In genomic region chr15:81798421-81798820, GRCm38 (mm10) we compare ENCODE assay signal across 21 mouse cellular contexts. TPM values are rescaled to one million over a fixed set of nuclear protein-coding genes. Genes with fewer than 3 reads are reported as not detected.
DNase-seq lines count a peak whose midpoint lies in the region; ATAC-seq and TF ChIP-seq lines count a peak whose summit lies in the region.
"Had no signal": no experiment of that assay in that cellular context is flagged by ENCODE, and none has a peak within 500 bp of the region (broad histone marks: within the 10 kb centered on the region; RNA-seq: fewer than 3 reads in every experiment).

No protein-coding gene starts in this region.

- ATAC-seq in liver, embryonic 11.5 days (replicated peaks; ENCODE audit: low FRiP score) = no peak
- ATAC-seq: CD4-positive, CD25-positive, alpha-beta regulatory T cell, adult 4 months; forebrain, embryonic 15.5 days; hindbrain, postnatal 0 days had no signal

- no peak for TF ChIP-seq CTCF in cerebellum, adult 2 months (IDR thresholded peaks at IDR 0.05; ENCODE audit: borderline replicate concordance, insufficient read depth, low read depth, low read length)
- TF ChIP-seq CTCF in gastrocnemius, adult 2 months (IDR thresholded peaks at IDR 0.05) = no peak
- TF ChIP-seq CTCF in kidney, adult 2 months (conservative IDR thresholded peaks at IDR 0.05; ENCODE audit: insufficient read depth, insufficient read length, low read depth, low read length) = no peak
- no peak for TF ChIP-seq CTCF in liver, adult 2 months (IDR thresholded peaks at IDR 0.05; ENCODE audit: low read depth, low read length)

- no peaks in the 10 kb centered on the region; the same call in 1 of the 2 replicates for H3K79me2 ChIP-seq in liver, adult 2 months (ENCODE audit: control insufficient read depth, insufficient read depth, low read length)

- no peaks in the 10 kb centered on the region for H3K36me3 ChIP-seq in kidney, adult 2 months (ENCODE audit: control insufficient read depth, insufficient read depth, low read length)
- H3K36me3 ChIP-seq in liver, adult 2 months (ENCODE audit: control insufficient read depth, insufficient read depth, low read length) = no peaks in the 10 kb centered on the region
- H3K36me3 ChIP-seq in liver, embryonic 11.5 days (ENCODE audit: control insufficient read depth, insufficient read depth, low read length) = peaks cover under 1% of the 10 kb centered on the region

- no peak overlapping the region for H3K4me2 ChIP-seq in liver, embryonic 11.5 days
- H3K4me2 ChIP-seq: embryonic facial prominence, embryonic 12.5 days; forebrain, embryonic 15.5 days; hindbrain, embryonic 13.5 days had no signal

- no peaks in the 10 kb centered on the region for H3K27me3 ChIP-seq in cerebellum, adult 2 months (ENCODE audit: control insufficient read depth, insufficient read depth, low read length)
- H3K27me3 ChIP-seq in kidney, adult 2 months (replicated peaks; ENCODE audit: control insufficient read depth, insufficient read depth, low read length) = no peaks in the 10 kb centered on the region
- no peaks in the 10 kb centered on the region for H3K27me3 ChIP-seq in liver, adult 2 months (ENCODE audit: control insufficient read depth, insufficient read depth, low read length)
- no peaks in the 10 kb centered on the region for H3K27me3 ChIP-seq in liver, embryonic 11.5 days (replicated peaks; ENCODE audit: control insufficient read depth, insufficient read depth, low read length)
- H3K27me3 ChIP-seq: embryonic facial prominence, embryonic 12.5 days; forebrain, embryonic 15.5 days; hindbrain, embryonic 13.5 days had no signal

- no peak overlapping the region for H3K9ac ChIP-seq in liver, adult 2 months (ENCODE audit: low read depth, low read length)
- H3K9ac ChIP-seq in liver, embryonic 11.5 days (ENCODE audit: low read depth, low read length) = no peak overlapping the region
- H3K9ac ChIP-seq: embryonic facial prominence, embryonic 12.5 days; forebrain, embryonic 15.5 days; hindbrain, embryonic 13.5 days had no signal

- H3K27ac ChIP-seq in cerebellum, adult 2 months (ENCODE audit: insufficient read depth, low read length) = 0 out of 2 replicates have a peak overlapping the region, but pooled peaks have one; percentile 26
- peak overlapping the region; percentile 75 for H3K27ac ChIP-seq in gastrocnemius, adult 2 months
- H3K27ac ChIP-seq in kidney, adult 2 months (ENCODE audit: insufficient read depth, low read depth, low read length) = peak overlapping the region; percentile 91
- no peak overlapping the region for H3K27ac ChIP-seq in liver, adult 2 months (replicated peaks; ENCODE audit: insufficient read depth, low read depth, low read length)
- H3K27ac ChIP-seq in liver, embryonic 11.5 days (ENCODE audit: low read depth, low read length) = no peak overlapping the region
- H3K27ac ChIP-seq: embryonic facial prominence, embryonic 12.5 days; forebrain, embryonic 15.5 days; heart, embryonic 10.5 days; hindbrain, embryonic 13.5 days; hindbrain, postnatal 0 days had no signal

- peaks cover 16% of the 10 kb centered on the region for H3K4me1 ChIP-seq in cerebellum, adult 2 months (ENCODE audit: control insufficient read depth, insufficient read depth, low read length)
- peaks cover 29% of the 10 kb centered on the region for H3K4me1 ChIP-seq in kidney, adult 2 months (ENCODE audit: control insufficient read depth, insufficient read depth, low read length)
- H3K4me1 ChIP-seq in liver, adult 2 months (ENCODE audit: control insufficient read depth, insufficient read depth, low read length) = peaks cover 14% of the 10 kb centered on the region
- peaks cover 21% of the 10 kb centered on the region for H3K4me1 ChIP-seq in liver, embryonic 11.5 days (replicated peaks; ENCODE audit: control insufficient read depth, insufficient read depth, low read length)

- 19% methylated on average over 4 of the region's 4 CpGs for WGBS in cerebellum, adult 2 months
- 53% methylated on average over 4 of the region's 4 CpGs for WGBS in kidney, adult 2 months
- 73% methylated on average over 4 of the region's 4 CpGs for WGBS in liver, adult 2 months
- 81% methylated on average over 4 of the region's 4 CpGs for WGBS in liver, embryonic 11.5 days

- H3K4me3 ChIP-seq in cerebellum, adult 2 months (replicated peaks; ENCODE audit: insufficient read depth, low read depth, low read length) = no peak overlapping the region
- H3K4me3 ChIP-seq in gastrocnemius, adult 2 months = no peak overlapping the region
- H3K4me3 ChIP-seq in kidney, adult 2 months (ENCODE audit: insufficient read depth, low read depth, low read length) = no peak overlapping the region
- no peak overlapping the region for H3K4me3 ChIP-seq in liver, adult 2 months (ENCODE audit: insufficient read depth, low read depth, low read length)
- no peak overlapping the region for H3K4me3 ChIP-seq in liver, embryonic 11.5 days (ENCODE audit: low read depth, low read length)
- H3K4me3 ChIP-seq: embryonic facial prominence, embryonic 12.5 days; forebrain, embryonic 15.5 days; heart, embryonic 10.5 days; hindbrain, embryonic 13.5 days had no signal

- no peak for TF ChIP-seq POLR2A in cerebellum, adult 2 months (IDR thresholded peaks at IDR 0.05; ENCODE audit: borderline replicate concordance, insufficient read depth, low read length)
- TF ChIP-seq POLR2A in kidney, adult 2 months (IDR thresholded peaks at IDR 0.05; ENCODE audit: low read depth, low read length) = no peak
- TF ChIP-seq POLR2A in liver, adult 2 months (IDR thresholded peaks at IDR 0.05; ENCODE audit: extremely low read depth, insufficient read depth, low read length) = no peak

- intact Hi-C loops in gastrocnemius, adult 2 months (cut with DNase I) = loop anchor here (5.0 kb wide), 1 partner anchor 51 kb away; the partner anchor contains the start of genes Rangap1 and Zc3h7b
- intact Hi-C loops in gastrocnemius, postnatal 36 days (cut with DNase I) = no loop called here

- DNase-seq in cerebellum, adult 2 months = no peak
- no peak for DNase-seq in cerebellum, adult 11 months
- peak; percentile 64 for DNase-seq in gastrocnemius, adult 2 months
- no peak for DNase-seq in gastrocnemius, postnatal 36 days
- peak; percentile 78 for DNase-seq in kidney, adult 2 months
- no peak for DNase-seq in kidney, postnatal 10 days
- DNase-seq in liver, adult 2 months (ENCODE audit: extremely low read depth, low read depth, low spot score) = peak; percentile 50
- DNase-seq in liver, embryonic 11.5 days (ENCODE audit: low spot score) = no peak
- DNase-seq: adrenal gland, adult 8-10 months; adrenal gland, postnatal 36 days; B cell, adult 2 months; cerebellum, adult 9-11 months; heart, adult 11 months; heart, postnatal 10 days had no signal

- H3K9me3 ChIP-seq in liver, embryonic 11.5 days (ENCODE audit: control insufficient read depth, low read length) = no peaks in the 10 kb centered on the region
- H3K9me3 ChIP-seq: embryonic facial prominence, embryonic 12.5 days; forebrain, embryonic 15.5 days; G1E; heart, embryonic 10.5 days; hindbrain, embryonic 13.5 days had no signal

RNA-seq across cellular contexts. Expression of gene Tef, which starts 3.8 kb away (rescaled TPM):
- 279 and 288 TPM in 2 replicates for polyA plus RNA-seq in cerebellum, adult 2 months (2012; rRNA removed)
- 100 to 1,000 TPM; 101 to 191 TPM for total RNA-seq in gastrocnemius, adult 2 months (2021)
- total RNA-seq in gastrocnemius, postnatal 36 days (2021) = 100 to 1,000 TPM; 167 to 181 TPM
- polyA plus RNA-seq in kidney, adult 2 months (2012; rRNA removed) = 121 and 131 TPM in 2 replicates
- 156 and 163 TPM in 2 replicates for total RNA-seq in liver, adult 2 months (2014; rRNA removed)
- 34.6 and 35.0 TPM in 2 replicates for polyA plus RNA-seq in liver, adult 2 months (2012; rRNA removed)
- polyA plus RNA-seq in liver, embryonic 11.5 days (2014; fragmentation: Nextera tagmentation; extraction: Ambion mirVana) = 12.0 and 12.6 TPM in 2 replicates

RNA-seq across cellular contexts. Expression of gene Rangap1, which starts 53.1 kb away (rescaled TPM):
- 102 and 113 TPM in 2 replicates for polyA plus RNA-seq in cerebellum, adult 2 months (2012; rRNA removed)
- total RNA-seq in gastrocnemius, adult 2 months (2021) = 10 to 100 TPM; 23.7 to 24.1 TPM
- total RNA-seq in gastrocnemius, postnatal 36 days (2021) = 10 to 100 TPM; 18.9 to 19.5 TPM
- 24.6 and 25.8 TPM in 2 replicates for polyA plus RNA-seq in kidney, adult 2 months (2012; rRNA removed)
- total RNA-seq in liver, adult 2 months (2014; rRNA removed) = 32.8 and 33.1 TPM in 2 replicates
- 21.6 and 24.8 TPM in 2 replicates for polyA plus RNA-seq in liver, adult 2 months (2012; rRNA removed)
- 134 and 139 TPM in 2 replicates for polyA plus RNA-seq in liver, embryonic 11.5 days (2014; fragmentation: Nextera tagmentation; extraction: Ambion mirVana)

RNA-seq across cellular contexts. Expression of gene Zc3h7b, which starts 53.6 kb away (rescaled TPM):
- polyA plus RNA-seq in cerebellum, adult 2 months (2012; rRNA removed) = 67.0 and 72.1 TPM in 2 replicates
- total RNA-seq in gastrocnemius, adult 2 months (2021) = 10 to 100 TPM; 30.2 to 34.3 TPM
- total RNA-seq in gastrocnemius, postnatal 36 days (2021) = 10 to 100 TPM; 27.3 to 28.3 TPM
- 46.5 and 47.3 TPM in 2 replicates for polyA plus RNA-seq in kidney, adult 2 months (2012; rRNA removed)
- 7.4 TPM in 2 replicates for total RNA-seq in liver, adult 2 months (2014; rRNA removed)
- polyA plus RNA-seq in liver, adult 2 months (2012; rRNA removed) = 11.9 and 13.1 TPM in 2 replicates
- 23.4 and 24.2 TPM in 2 replicates for polyA plus RNA-seq in liver, embryonic 11.5 days (2014; fragmentation: Nextera tagmentation; extraction: Ambion mirVana)

Comparison
In these comparisons a context has a peak if more than half of its experiments do, and no peak if none do; other contexts are left out.
1. DNase-seq: peak in gastrocnemius, adult 2 months (single experiment), kidney, adult 2 months (single experiment) and liver, adult 2 months (single experiment); none in cerebellum, adult 2 months (0 of 2), cerebellum, adult 11 months (single experiment), gastrocnemius, postnatal 36 days (0 of 2), kidney, postnatal 10 days (single experiment) and liver, embryonic 11.5 days (single experiment).
2. H3K27ac ChIP-seq: peak in cerebellum, adult 2 months (single experiment), gastrocnemius, adult 2 months (single experiment) and kidney, adult 2 months (single experiment); none in liver, adult 2 months (single experiment) and liver, embryonic 11.5 days (single experiment).